Mouse (Mus musculus): ENCODE results near the gene Gabrq. TPM values are rescaled to one million over a fixed set of nuclear protein-coding genes. Genes with fewer than 3 reads are reported as not detected.

The Gabrq gene
- not detected in 4 replicates for total RNA-seq (2023; ENCODE audit: inconsistent age)

GRCm38 (mm10) chrX:72824776-72825588 lies at the start of gene Gabrq:
Gene Gabrq (plus strand): TSS chrX:72825178.

Other genes starting within 250 kb of the Gabrq start
- not detected in 4 replicates for gene Gabra3, start 168.3 kb upstream of the Gabrq start, total RNA-seq (2023; ENCODE audit: inconsistent age)
- 47.3 to 54.8 TPM (median 52.9 TPM) in 4 replicates for gene Cetn2, start 93.2 kb downstream of the Gabrq start, total RNA-seq (2023; ENCODE audit: inconsistent age)
- gene Nsdhl, start 93.4 kb downstream of the Gabrq start, total RNA-seq (2023; ENCODE audit: inconsistent age), result 9.7 to 12.5 TPM (median 11.2 TPM) in 4 replicates
- gene Zfp185, start 162.2 kb downstream of the Gabrq start, total RNA-seq (2023; ENCODE audit: inconsistent age), result not detected in 4 replicates
- gene Pnma5, start 211.9 kb downstream of the Gabrq start, total RNA-seq (2023; ENCODE audit: inconsistent age), result 0.93 to 1.5 TPM (median 1.2 TPM) in 4 replicates
- not detected in 4 replicates for gene Pnma3, start 239.6 kb downstream of the Gabrq start, total RNA-seq (2023; ENCODE audit: inconsistent age)

Data from B cell, adult (primary cell).